Mouse (Mus musculus): ENCODE results near the gene Socs7.

DNA sequence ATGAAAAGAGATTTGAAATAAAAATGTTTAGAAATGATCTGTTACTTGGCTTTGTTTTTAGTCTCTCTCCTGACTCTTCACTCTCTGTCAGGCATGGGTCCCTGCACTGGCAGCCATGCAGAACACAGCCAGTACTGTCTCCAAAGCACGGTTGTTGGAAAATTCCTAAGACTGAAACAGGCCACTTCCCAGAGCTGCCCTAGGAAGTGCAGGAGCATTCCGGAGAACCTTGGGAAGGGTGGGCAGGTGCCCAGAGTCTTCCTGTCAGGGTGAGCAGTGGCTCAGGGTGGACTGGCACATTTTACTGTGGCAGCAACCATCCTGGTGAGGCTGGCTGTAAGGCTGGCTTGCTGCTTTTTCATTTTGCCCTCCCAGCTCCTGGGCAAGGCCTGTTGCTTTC is 36.2 kb downstream of the Socs7 start:
- TF ChIP-seq POLR2A (IDR thresholded peaks at IDR 0.05; ENCODE audit: low read depth, low read length) (no peak), CTCF (IDR thresholded peaks at IDR 0.05; ENCODE audit: borderline replicate concordance, insufficient read depth, low read length) (no peak)
